Mouse (Mus musculus) kidney, postnatal 10 days (tissue): ENCODE measurements around the gene Ntrk2.

Experiments
- DNase-seq: peaks from one replicate; pipeline ENCODE4 v3.0.0; 2021; ENCODE audit warnings: mixed read lengths

Gene Ntrk2

GRCm38 (mm10) chr13:58928668-58929436, 122.5 kb downstream of the Ntrk2 start:
- no peak for DNase-seq

GRCm38 (mm10) chr13:58930161-58930560, 123.8 kb downstream of the Ntrk2 start:
- DNase-seq = no peak

DNA sequence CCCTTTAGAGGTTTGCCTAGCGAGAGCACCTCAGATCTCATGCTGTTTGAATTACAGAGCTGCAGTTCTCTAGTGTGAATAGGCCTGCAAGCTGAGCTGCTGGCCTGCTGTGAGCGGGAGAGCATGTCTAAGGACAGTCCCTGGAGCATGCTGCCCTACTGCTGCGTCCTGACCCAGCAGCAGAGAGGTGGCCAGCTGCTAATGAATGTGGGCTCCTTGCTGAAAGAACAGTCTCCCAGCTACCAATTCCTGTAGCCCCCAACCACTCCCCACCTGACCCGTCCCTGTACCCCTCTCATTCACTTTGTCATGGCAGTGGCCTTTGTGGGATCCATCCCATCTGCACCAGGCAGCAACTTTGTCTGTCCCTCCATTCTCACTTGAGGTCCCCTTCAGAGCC, 126.8 kb downstream of the Ntrk2 start:
- DNase-seq = no peak

GRCm38 (mm10) chr13:58934576-58935110, 128.3 kb downstream of the Ntrk2 start:
- no peak for DNase-seq

DNA sequence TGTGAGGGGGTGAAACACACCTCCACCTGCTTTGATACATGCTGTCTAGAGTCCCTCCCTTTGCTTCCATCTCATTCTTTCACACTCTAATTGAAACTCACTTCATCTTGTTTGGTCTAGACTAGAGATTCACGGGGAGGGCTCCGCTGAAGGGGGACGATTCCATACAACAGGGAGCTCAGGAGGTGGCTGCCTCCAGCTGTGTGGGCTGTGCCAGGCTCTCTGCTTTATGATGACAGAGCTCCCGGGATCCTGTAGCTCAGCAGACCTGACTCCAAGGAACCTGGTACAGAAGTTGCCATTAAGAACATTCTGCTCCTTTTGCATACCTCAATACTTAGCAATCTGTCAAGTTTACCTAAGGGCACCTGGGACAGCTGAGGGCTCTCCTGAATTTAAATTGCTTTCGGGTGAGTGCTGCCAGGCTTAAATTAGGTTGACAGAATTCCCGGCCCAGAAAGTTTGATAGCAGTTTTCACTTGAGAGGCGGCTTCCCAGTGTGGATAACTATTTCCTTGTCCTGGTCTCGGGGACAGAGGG, 129.7 kb downstream of the Ntrk2 start:
- no peak for DNase-seq

GRCm38 (mm10) chr13:58937884-58938283, 131.5 kb downstream of the Ntrk2 start:
- no peak for DNase-seq

- peak; percentile 27 for DNase-seq
Measured at GRCm38 (mm10) chr13:58938464-58938863, 132.1 kb downstream of the Ntrk2 start.

DNA sequence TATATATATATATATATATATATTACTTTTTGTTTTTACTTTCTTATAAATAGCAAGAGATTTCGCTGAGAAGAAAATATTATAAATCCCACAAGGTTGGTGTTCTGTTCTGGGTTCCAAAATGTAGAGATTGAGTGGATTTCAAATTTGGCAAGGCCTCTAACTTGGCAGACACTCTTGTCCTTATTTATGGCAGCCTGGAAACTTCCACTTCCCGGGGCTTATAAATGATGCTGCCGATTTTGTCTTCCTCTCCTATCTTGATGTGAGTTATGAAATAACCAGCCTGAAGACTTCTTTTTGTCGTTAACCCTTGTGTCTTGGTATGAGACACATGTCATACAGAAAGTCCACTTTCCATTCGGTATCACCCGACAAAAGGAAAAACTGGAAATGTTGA, 133.8 kb downstream of the Ntrk2 start:
- no peak for DNase-seq

- DNase-seq = no peak
Measured at GRCm38 (mm10) chr13:58940798-58941197, 134.4 kb downstream of the Ntrk2 start.

- no peak for DNase-seq
Measured at GRCm38 (mm10) chr13:58945781-58946180, 139.4 kb downstream of the Ntrk2 start.

DNA sequence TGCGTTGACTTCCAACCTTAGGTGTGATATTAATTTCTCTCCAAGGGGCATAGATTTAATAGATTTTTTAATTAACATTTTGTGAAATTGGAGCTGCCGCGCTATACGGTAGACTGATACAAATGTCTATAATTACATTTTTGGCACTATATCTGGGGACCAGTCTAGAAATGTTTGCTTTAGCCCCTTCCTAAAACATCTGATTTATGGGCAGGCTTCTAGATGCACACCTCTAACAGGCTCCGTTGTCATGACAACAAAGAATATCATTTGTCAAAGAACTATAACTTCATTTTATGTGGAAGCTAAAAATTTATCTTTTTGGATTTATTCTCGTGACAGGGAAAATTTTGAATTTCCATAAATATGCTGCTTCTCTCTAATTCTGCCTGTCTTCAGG, 140.2 kb downstream of the Ntrk2 start:
- DNase-seq = no peak

GRCm38 (mm10) chr13:58947056-58947455, 140.7 kb downstream of the Ntrk2 start:
- DNase-seq = no peak

DNA sequence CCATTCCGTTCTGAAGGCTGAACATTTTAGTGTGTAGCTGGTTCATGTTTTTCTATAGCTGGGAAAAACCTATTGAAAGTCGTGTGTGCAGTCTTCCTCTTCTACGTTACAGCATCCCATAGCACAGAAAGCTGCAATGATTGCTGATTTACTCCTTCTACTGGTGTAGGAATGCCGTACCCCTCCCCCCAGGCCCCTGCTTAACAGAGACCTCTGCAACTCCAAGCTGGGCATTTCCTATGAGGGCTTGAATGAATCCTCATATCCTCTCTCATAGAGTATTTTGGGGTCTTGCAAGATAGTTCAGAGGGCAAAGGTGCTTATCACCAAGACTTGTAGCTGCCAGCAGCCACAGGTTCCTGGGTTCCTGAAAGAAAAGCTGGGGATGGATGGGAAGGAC, 148.0 kb downstream of the Ntrk2 start:
- DNase-seq = no peak

DNA sequence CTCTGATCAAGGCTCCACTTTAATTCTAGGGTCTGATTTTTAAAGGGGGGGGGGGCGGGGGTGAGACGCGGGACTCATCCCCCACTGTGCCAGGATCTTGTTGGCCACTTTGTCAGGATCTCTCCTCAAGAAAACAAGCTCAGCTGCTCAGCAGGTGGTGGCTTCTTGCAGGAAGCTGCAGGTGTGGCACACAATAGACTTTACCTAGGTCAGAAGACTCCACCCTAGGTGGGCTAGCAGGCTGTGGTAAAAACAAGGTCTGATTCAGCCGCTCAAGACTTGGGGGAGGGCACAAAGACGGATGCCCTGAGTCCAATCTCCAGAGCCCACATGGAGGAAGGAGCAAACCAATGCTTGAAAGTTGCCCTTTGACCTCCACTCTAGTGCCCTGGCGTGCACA, 148.4 kb downstream of the Ntrk2 start:
- DNase-seq = no peak

DNA sequence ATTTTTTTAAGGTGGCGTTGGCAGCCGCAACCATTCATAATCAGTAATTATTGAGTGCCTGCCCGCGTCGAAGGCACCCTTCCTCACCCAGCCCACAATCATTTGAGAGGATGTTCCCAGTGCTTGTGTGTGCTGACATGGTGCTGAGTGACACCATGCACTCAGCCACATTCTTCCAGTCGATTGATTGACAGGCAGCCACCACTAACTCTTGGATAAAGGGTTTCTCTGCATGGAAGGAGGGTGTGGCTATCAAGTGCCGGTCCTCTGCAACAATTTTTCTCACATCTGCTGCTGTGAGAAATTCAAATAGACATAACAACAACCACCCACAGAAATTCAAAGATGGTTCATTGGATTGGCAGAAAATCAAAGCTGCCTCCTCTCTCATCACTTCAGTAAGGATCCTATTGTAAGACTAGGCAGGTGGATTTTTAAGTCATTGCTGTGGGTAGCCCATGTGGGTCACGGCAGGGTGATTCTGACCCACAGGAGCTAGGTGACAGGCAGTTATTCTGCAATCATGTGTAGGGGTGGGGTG, 148.9 kb downstream of the Ntrk2 start:
- DNase-seq = no peak

DNA sequence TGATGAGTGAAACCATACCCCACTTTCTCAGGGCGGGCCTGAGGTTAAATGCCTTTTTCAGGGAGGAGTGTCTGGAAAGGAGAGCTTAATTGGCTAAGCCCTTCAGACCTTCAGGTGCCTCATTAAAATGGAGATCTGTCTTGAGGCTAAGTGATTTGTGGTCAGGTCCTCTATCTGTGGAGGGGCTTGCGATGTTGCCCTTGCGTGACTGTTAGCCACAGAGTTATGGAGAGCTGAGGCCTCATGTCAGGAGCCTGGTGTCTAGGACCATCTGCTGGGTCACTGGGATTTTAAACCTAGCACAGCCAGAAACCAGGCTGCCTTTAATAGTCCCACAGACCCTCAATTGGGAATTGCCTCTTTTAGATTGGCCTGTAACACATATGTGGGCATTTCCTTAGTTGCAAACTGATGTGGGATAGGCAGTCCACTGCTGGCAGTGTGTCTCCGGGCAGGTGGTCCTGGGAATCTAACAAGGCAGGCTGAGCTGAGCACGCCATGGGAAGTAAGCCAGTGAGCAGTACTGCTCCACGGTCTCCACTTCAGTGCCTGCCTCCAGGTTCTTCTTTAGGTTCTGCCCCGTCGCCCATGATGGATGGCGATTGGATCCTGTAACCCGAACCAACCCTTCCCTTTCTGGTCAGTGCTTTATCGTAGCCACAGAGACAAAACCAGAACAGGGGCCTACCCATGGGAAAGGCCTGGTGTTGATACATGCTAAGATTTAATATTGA, 152.0 kb downstream of the Ntrk2 start:
- DNase-seq = no peak

DNA sequence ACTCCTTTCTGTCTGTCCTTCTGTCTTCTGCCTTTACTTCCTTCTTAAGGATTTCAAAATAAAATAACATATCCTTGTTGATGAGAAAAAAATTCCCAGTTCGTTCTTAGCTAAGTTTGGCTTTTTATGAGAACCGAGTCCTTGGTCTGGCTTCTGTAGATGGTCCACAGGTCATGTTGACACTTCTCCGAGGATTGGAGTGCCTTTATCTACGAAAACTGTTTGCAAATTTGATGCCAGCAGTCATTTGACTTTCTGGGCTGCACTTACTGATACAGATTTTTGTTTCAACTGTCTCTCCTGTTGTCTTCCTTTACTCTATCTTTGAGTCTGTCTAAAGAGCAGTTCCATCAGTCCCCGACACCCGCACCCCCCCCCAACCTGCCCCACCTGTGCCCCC, 154.0 kb downstream of the Ntrk2 start:
- DNase-seq = no peak

DNA sequence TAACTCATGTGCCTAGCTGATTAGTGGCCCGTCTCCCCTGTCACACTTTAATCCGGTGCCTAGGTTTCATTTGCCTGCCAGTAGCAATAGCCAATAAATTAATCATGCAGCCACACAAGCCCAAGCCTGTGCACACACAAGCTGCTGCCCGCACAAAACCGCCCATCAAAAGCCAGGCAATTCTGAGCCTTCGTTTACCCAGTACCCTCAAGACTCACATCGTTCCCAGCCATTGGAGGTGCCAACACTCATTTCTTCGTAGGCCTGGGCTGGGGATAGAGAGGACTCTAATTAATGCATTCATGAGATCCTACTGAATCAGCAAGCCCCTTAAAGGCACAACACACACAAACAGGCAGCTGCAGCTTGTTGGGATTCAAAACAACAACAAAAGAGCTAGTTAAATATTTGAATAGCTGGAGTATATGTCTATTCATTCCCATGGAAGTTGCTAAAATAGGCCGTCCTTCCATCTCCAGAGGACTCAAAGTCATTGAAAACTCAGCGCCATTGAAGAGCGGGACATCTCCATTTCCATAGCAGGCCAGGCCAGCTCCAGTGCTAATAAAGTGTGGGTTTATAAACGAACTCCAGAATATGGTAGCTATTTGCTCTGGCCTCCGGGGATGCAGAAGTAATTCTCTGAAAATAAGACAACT, 158.5 kb downstream of the Ntrk2 start:
- DNase-seq = no peak

DNA sequence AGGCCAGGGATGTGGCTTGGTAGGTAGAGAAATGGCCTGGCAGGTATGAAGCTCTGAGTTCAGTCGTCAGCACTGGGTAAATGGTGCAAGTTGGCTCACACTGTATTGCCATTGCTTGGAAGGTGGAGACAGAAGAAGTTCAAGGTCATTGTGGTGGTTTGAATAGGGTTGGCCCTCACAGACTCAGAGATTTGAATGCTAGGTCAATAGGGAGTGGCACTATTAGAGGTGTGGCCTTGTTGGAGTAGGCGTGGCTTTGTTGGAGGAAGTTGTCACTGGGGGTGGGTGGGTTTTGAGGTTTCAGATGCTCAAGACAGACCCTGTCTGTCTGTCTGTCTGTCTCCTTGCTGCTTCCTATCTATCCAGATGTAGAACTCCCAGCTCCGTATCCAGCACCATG, 159.5 kb downstream of the Ntrk2 start:
- DNase-seq = no peak

- no peak for DNase-seq
Measured at GRCm38 (mm10) chr13:58966466-58966865, 160.1 kb downstream of the Ntrk2 start.

GRCm38 (mm10) chr13:58968168-58968567, 161.8 kb downstream of the Ntrk2 start:
- DNase-seq = no peak

GRCm38 (mm10) chr13:58971449-58971903, 165.1 kb downstream of the Ntrk2 start:
- DNase-seq = no peak

- no peak for DNase-seq
Measured at GRCm38 (mm10) chr13:58972511-58972910, 166.1 kb downstream of the Ntrk2 start.
